Mouse (Mus musculus) heart, embryonic 13.5 days (tissue): Measurements from ENCODE around the gene Fgfr2. TPM values are rescaled to one million over a fixed set of nuclear protein-coding genes. Genes with fewer than 3 reads are reported as not detected.
"Not testable (repeated sequence)": the region's sequence is repeated elsewhere in the genome, so short reads cannot be mapped to it uniquely, and the experiment has no call there.

Experiments used
- ATAC-seq: fragments of 200-750 bp; cut with Nextera tagmentation; 2 replicates; pipeline ENCODE4 v1.8.0; 2017; ENCODE audit warnings: moderate TSS enrichment; ENCODE audit not compliant: insufficient number of reproducible peaks, low FRiP score, low TSS enrichment; ENCODE audit errors: extremely low read depth
- H3K27ac ChIP-seq: fragments of 300-500 bp; sonication (generic); replicated peaks from 2 replicates; pipeline ENCODE4 v1.5.1; 2015; ENCODE audit warnings: moderate library complexity, mild to moderate bottlenecking, inconsistent platforms
- H3K27me3 ChIP-seq: fragments of 300-500 bp; sonication (generic); replicated peaks from 2 replicates; pipeline ENCODE4 v1.6.1; 2015; ENCODE audit warnings: mild to moderate bottlenecking, inconsistent platforms
- H3K36me3 ChIP-seq: fragments of 300-500 bp; sonication (generic); 2 replicates; pipeline ENCODE4 v1.6.1; 2015; ENCODE audit warnings: mild to moderate bottlenecking, inconsistent platforms
- H3K4me1 ChIP-seq: fragments of 300-500 bp; sonication (generic); 2 replicates; pipeline ENCODE4 v1.6.1; 2015; ENCODE audit warnings: inconsistent platforms
- H3K4me2 ChIP-seq: fragments of 300-500 bp; sonication (generic); 2 replicates; pipeline ENCODE4 v1.6.1; 2015; ENCODE audit warnings: inconsistent platforms, mild to moderate bottlenecking, moderate library complexity
- H3K4me3 ChIP-seq: fragments of 300-500 bp; sonication (generic); 2 replicates; pipeline ENCODE4 v1.5.1; 2015; ENCODE audit warnings: moderate library complexity, mild to moderate bottlenecking, inconsistent platforms
- H3K9ac ChIP-seq: fragments of 300-500 bp; sonication (generic); 2 replicates; pipeline ENCODE4 v1.6.1; 2015; ENCODE audit warnings: inconsistent platforms, mild to moderate bottlenecking, moderate library complexity
- H3K9me3 ChIP-seq: fragments of 300-500 bp; sonication (generic); 2 replicates; pipeline ENCODE4 v1.6.1; 2016; ENCODE audit warnings: inconsistent platforms
- WGBS: fragments of 180-500 bp; shearing (Covaris S2); methylation state at CpG from one replicate; pipeline ENCODE4 v1.1.7; 2015; ENCODE audit warnings: mixed read lengths; 5-methylcytosine and 5-hydroxymethylcytosine counted together
- polyA plus RNA-seq: library from polyadenylated mRNA; unstranded; fragments of >200 nt; fragmentation: Nextera tagmentation; extraction: Ambion mirVana; gene quantifications from 2 replicates; pipeline ENCODE4 v1.2.1, GENCODE M21; 2015

The Fgfr2 gene
- polyA plus RNA-seq, 1 experiment from 2014 or later = 22.5 TPM

GRCm38 (mm10) chr7:132679117-132679516, 444.0 kb downstream of the Fgfr2 start:
- Histone ChIP-seq H3K4me3 (no peak overlapping the region), H3K27me3 (no peaks in the 10 kb centered on the region), H3K4me2 (no peak overlapping the region), H3K36me3 (no peaks in the 10 kb centered on the region), H3K4me1 (peaks cover 27% of the 10 kb centered on the region), H3K9ac (no peak overlapping the region), H3K9me3 (no peaks in the 10 kb centered on the region), H3K27ac (no peak overlapping the region)
- 60% methylated on average over 4 of the region's 4 CpGs for WGBS
- no peak for ATAC-seq

DNA sequence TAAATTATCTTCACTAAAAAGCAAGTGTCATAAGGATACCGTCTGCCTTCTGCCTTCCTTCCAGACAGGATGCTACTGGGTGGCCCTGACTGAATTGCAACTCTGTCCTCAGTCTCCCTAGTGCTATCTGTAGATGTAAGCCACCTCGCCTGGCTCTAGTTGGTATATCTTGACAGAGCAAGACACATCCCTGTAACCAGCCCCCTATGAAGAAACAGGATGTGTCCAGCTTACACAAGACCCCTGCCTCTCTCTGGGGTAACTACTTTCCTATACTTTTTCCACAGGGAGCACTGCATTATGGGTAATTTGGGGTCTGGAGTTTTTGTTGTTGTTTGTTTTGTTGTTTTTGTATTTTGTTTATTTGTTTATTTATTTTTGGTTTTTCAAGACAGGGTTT, 447.2 kb downstream of the Fgfr2 start:
- H3K36me3 ChIP-seq = no peaks in the 10 kb centered on the region
- H3K9ac ChIP-seq = no peak overlapping the region
- H3K27ac ChIP-seq = no peak overlapping the region
- ATAC-seq = no peak
- no peaks in the 10 kb centered on the region for H3K27me3 ChIP-seq
- H3K4me3 ChIP-seq = no peak overlapping the region
- H3K4me2 ChIP-seq = no peak overlapping the region
- no peaks in the 10 kb centered on the region for H3K9me3 ChIP-seq
- 85% methylated on average over 2 of the region's 2 CpGs for WGBS
- H3K4me1 ChIP-seq = peaks cover 18% of the 10 kb centered on the region

GRCm38 (mm10) chr7:132673931-132674755, 449.0 kb downstream of the Fgfr2 start:
- WGBS = 39% methylated on average over 17 of the region's 17 CpGs
- Histone ChIP-seq H3K36me3 (no peaks in the 10 kb centered on the region), H3K9ac (peak overlapping the region; percentile 15; the same call in 1 of the 2 replicates), H3K27me3 (no peaks in the 10 kb centered on the region), H3K4me2 (no peak overlapping the region), H3K9me3 (no peaks in the 10 kb centered on the region), H3K27ac (peak overlapping the region; percentile 83), H3K4me1 (peaks cover 16% of the 10 kb centered on the region), H3K4me3 (no peak overlapping the region)
- ATAC-seq = peak; percentile 57; the same call in 1 of the 2 replicates

- no peaks in the 10 kb centered on the region for H3K27me3 ChIP-seq
- no peak overlapping the region for H3K4me3 ChIP-seq
- H3K4me2 ChIP-seq = no peak overlapping the region
- H3K9ac ChIP-seq = no peak overlapping the region
- no peak overlapping the region for H3K27ac ChIP-seq
- no peak for ATAC-seq
- peaks cover 23% of the 10 kb centered on the region for H3K4me1 ChIP-seq
- H3K9me3 ChIP-seq = no peaks in the 10 kb centered on the region
- 64% methylated on average over 7 of the region's 7 CpGs for WGBS
- no peaks in the 10 kb centered on the region for H3K36me3 ChIP-seq
These were observed 450.6 kb downstream of the Fgfr2 start for GRCm38 (mm10) chr7:132672481-132672959.

DNA sequence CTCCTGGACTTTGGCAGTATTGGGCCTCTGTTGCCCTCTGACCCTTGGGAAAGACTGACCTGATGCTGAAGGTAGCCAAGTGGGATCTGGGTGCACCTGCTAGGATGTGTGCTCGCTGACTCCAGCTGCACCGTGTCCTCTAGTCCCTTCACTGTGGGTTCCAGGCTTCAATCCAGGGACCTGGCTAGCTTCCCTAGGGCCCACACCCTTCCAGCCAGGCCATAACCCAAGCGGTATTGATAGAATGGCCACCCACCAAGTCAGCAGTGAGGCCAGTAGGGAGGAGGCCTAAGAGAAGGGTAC, 452.3 kb downstream of the Fgfr2 start:
- Histone ChIP-seq H3K36me3 (no peaks in the 10 kb centered on the region), H3K4me1 (peaks cover 23% of the 10 kb centered on the region), H3K27ac (no peak overlapping the region), H3K4me2 (no peak overlapping the region), H3K27me3 (no peaks in the 10 kb centered on the region), H3K4me3 (no peak overlapping the region), H3K9me3 (no peaks in the 10 kb centered on the region), H3K9ac (no peak overlapping the region)
- no peak for ATAC-seq
- 84% methylated on average over 3 of the region's 3 CpGs for WGBS

DNA sequence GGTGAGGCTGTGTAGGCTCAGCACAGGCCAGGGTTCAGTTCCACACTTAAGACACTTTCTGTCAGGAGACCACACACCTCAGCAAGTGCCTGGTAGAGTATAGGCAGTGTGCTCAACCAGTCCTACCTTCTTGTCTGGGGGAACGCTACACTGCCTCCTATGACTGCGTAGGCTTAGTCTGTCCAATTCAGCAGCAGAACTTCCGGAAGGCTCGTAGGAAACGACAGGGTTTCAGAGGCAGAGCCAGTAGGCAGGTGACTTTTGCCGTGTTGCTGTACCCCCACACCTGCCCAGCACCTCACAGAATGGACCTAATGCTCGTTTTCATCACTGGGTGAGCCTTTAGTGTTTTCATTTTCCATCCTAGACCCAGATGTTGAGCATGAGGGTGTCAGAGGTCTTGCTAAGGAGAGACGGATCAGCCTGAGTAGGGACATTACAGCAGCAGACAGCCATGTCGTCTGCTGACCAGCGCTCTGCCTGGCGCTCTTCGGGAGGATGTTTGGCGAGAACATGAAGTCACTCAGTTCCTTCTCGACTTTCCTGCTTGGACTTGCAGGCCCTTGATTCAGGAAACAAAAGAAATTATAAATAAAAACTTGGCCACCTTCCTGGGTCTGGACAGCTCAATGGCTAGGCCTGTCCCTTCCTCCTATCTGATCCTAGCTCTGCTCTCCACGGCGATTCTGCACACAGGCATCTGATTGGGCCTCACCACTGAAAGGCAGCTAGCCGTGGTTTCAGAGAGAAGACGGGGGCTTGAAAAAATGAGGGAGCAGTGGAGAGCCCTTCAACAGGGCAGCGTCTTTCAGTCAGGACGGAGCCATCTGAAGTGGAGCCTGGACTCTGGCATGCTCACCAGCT, 452.9 kb downstream of the Fgfr2 start:
- Histone ChIP-seq H3K27ac (no peak overlapping the region), H3K4me2 (no peak overlapping the region), H3K4me3 (no peak overlapping the region), H3K9ac (no peak overlapping the region), H3K9me3 (no peaks in the 10 kb centered on the region), H3K36me3 (no peaks in the 10 kb centered on the region), H3K4me1 (peaks cover 23% of the 10 kb centered on the region), H3K27me3 (no peaks in the 10 kb centered on the region)
- WGBS = 76% methylated on average over 20 of the region's 20 CpGs
- no peak for ATAC-seq

GRCm38 (mm10) chr7:132668604-132669003, 454.5 kb downstream of the Fgfr2 start:
- Histone ChIP-seq H3K4me3 (no peak overlapping the region), H3K9ac (no peak overlapping the region), H3K4me1 (peaks cover 11% of the 10 kb centered on the region), H3K27me3 (no peaks in the 10 kb centered on the region), H3K4me2 (no peak overlapping the region), H3K9me3 (no peaks in the 10 kb centered on the region), H3K36me3 (no peaks in the 10 kb centered on the region), H3K27ac (peak overlapping the region; percentile 45; the same call in 1 of the 2 replicates)
- ATAC-seq = no peak
- 44% methylated on average over 2 of the region's 2 CpGs for WGBS

DNA sequence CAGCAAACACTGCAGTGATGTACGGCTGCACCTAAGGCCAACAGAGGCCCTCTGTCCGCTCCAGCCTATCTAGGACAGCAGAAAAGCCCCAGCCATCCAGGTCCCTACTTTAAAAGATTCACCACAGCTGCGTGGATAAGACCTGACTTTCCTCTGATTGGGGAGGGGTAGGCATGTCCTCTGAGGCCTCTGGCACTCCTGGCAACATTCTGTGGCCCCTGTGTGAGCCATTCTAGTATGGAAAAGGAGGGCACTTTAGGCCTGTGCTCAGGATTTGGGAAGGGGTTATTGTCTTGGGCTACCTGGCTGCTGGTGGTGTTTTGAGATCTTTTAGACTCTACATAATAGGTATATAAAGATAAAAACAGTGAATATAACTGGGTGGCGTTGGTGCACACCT, 456.6 kb downstream of the Fgfr2 start:
- WGBS = 59% methylated on average over 4 of the region's 4 CpGs
- H3K9me3 ChIP-seq = no peaks in the 10 kb centered on the region
- no peak for ATAC-seq

DNA sequence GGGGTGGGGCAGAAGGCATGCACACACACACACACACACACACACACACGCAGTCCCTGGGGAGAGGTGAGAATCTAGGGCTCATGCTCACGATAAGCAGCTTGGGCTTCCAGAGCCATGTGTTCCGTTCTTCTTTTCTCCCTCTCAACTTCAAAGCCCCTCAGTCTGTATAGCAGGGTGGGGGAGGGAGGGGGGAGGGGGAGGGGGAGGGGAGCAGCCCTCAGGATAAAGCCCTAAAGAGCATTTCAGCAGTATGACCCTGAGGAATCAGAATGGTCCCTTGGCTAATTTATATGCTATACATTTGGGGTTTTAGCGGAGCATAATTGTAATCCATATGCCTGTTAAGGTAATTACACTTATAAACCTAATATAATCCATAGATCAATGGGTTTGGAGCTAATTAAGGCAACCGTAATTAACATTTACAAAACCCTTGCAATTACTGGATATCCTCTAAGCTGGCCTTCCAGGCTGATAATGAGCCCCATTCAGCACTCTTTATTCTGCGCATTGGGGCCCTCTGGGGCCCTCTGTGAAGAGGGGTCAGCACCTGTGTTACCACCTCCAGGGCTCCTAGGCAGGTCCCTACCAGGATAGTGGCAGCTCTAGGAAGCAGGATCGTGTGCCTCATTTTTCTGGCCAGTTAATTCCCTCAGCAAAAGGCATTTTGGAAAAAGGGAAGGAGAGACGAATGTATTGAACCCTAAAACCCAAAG, 457.3 kb downstream of the Fgfr2 start:
- H3K4me3 ChIP-seq = no peak overlapping the region

More for the DNA sequence above, 456.6 kb downstream of the Fgfr2 start:
- H3K4me2 ChIP-seq = no peak overlapping the region
- H3K27me3 ChIP-seq = no peaks in the 10 kb centered on the region
- H3K4me1 ChIP-seq = peaks cover 26% of the 10 kb centered on the region
- H3K27ac ChIP-seq = no peak overlapping the region
- H3K4me3 ChIP-seq = no peak overlapping the region
- H3K9ac ChIP-seq = no peak overlapping the region
- no peaks in the 10 kb centered on the region for H3K36me3 ChIP-seq

DNA sequence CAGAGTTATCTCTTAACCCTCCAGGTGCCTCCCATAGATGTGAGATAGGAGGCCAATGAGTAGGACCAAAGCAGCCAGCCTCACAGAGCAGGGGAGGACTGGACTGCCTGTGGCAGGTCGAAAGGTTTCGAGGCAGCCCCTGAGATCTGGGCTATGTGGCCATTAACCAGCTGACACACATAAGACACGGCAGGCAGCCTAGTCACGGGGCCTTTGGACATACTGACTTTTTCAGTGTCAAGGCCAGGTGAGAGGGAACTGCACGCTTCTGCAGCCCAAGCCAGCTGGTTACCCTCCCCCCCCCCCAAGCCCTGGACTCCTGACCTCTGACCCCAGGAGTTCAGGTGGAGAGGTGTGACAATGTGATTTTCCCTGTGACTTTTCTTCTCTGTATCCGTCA, 458.3 kb downstream of the Fgfr2 start:
- Histone ChIP-seq H3K4me1 (peaks cover 42% of the 10 kb centered on the region), H3K4me2 (no peak overlapping the region), H3K27ac (no peak overlapping the region), H3K36me3 (no peaks in the 10 kb centered on the region), H3K27me3 (no peaks in the 10 kb centered on the region), H3K9me3 (no peaks in the 10 kb centered on the region), H3K9ac (no peak overlapping the region), H3K4me3 (no peak overlapping the region)
- 78% methylated on average over 6 of the region's 6 CpGs for WGBS
- ATAC-seq = no peak

More for the DNA sequence above, 457.3 kb downstream of the Fgfr2 start:
- no peaks in the 10 kb centered on the region for H3K27me3 ChIP-seq
- no peaks in the 10 kb centered on the region for H3K36me3 ChIP-seq
- peaks cover 33% of the 10 kb centered on the region for H3K4me1 ChIP-seq
- no peak overlapping the region for H3K4me2 ChIP-seq
- WGBS = 56% methylated on average over 8 of the region's 8 CpGs
- H3K9ac ChIP-seq = no peak overlapping the region
- ATAC-seq = no peak
- no peak overlapping the region for H3K27ac ChIP-seq
- H3K9me3 ChIP-seq = no peaks in the 10 kb centered on the region

DNA sequence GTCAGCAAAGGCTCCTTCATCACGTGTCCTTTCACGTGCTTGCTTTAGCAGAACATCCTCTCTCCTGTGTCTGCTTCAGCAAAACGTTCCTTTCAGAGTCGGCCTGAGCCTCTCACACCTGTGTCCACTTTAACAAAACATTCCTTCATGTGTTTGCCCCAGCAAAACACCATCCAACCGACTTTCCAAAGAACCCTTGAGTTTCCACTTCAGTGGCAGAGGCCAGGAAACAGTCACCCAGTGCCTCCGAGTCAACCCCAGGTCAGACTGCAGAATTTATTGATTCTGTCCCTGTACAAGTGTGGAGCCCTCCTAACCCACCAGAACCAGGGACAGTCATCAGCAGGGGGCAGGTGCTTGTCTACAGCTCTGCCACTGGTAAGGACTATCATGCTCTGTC, 460.3 kb downstream of the Fgfr2 start:
- H3K9me3 ChIP-seq, ATAC-seq, H3K27me3 ChIP-seq, H3K4me2 ChIP-seq, H3K4me3 ChIP-seq, H3K36me3 ChIP-seq, H3K9ac ChIP-seq, H3K27ac ChIP-seq: not testable (repeated sequence)
- 68% methylated on average over 6 of the region's 6 CpGs for WGBS
- peaks cover 52% of the 10 kb centered on the region for H3K4me1 ChIP-seq
